Mouse (Mus musculus) embryonic facial prominence, embryonic 10.5 days (tissue): ENCODE data around the gene Rhbdd3. TPM values are rescaled to one million over a fixed set of nuclear protein-coding genes. Genes with fewer than 3 reads are reported as not detected.

ENCODE experiments used
- DNase-seq: peaks from one replicate; pipeline ENCODE4 v3.0.0-alpha.2; 2017; ENCODE audit warnings: low spot score
- H3K27ac ChIP-seq: fragments of 300-500 bp; sonication (generic); replicated peaks from 2 replicates; pipeline ENCODE4 v1.5.1; 2016; ENCODE audit warnings: mild to moderate bottlenecking
- H3K27me3 ChIP-seq: fragments of 300-500 bp; sonication (generic); replicated peaks from 2 replicates; pipeline ENCODE4 v1.6.1; 2016; ENCODE audit warnings: low read depth, mild to moderate bottlenecking; ENCODE audit not compliant: poor library complexity, severe bottlenecking
- H3K36me3 ChIP-seq: fragments of 300-500 bp; sonication (generic); replicated peaks from 2 replicates; pipeline ENCODE4 v1.6.1; 2016; ENCODE audit warnings: mild to moderate bottlenecking, moderate library complexity
- H3K4me1 ChIP-seq: fragments of 300-500 bp; sonication (generic); 2 replicates; pipeline ENCODE4 v1.6.1; 2016
- H3K4me3 ChIP-seq: fragments of 300-500 bp; sonication (generic); 2 replicates; pipeline ENCODE4 v1.5.1; 2016; ENCODE audit warnings: mild to moderate bottlenecking, moderate library complexity
- H3K9me3 ChIP-seq: fragments of 300-500 bp; sonication (generic); 2 replicates; pipeline ENCODE4 v1.6.1; 2016; ENCODE audit warnings: mild to moderate bottlenecking
- WGBS: fragments of 180-500 bp; shearing (Covaris S2); methylation state at CpG from one replicate; pipeline ENCODE4 v1.1.7; 2016; 5-methylcytosine and 5-hydroxymethylcytosine counted together
- polyA plus RNA-seq: library from polyadenylated mRNA; unstranded; fragments of >200 nt; fragmentation: Nextera tagmentation; extraction: Ambion mirVana; gene quantifications from 2 replicates; pipeline ENCODE4 v1.2.1, GENCODE M21; 2016

Gene Rhbdd3
- 30.8 and 31.9 TPM in 2 replicates for polyA plus RNA-seq

- Histone ChIP-seq H3K4me3 (peak within 1 kb of the TSS; percentile 78), H3K4me1 (peaks cover 40% of the 10 kb centered on the region), H3K36me3 (peaks cover 37% of the 10 kb centered on the region), H3K9me3 (no peaks in the 10 kb centered on the region), H3K27me3 (no peaks in the 10 kb centered on the region), H3K27ac (peak within 1 kb of the TSS; percentile 100)
- peak; percentile 97 for DNase-seq
- under 1% methylated on average over 92 of the region's 92 CpGs for WGBS
Observed at GRCm38 (mm10) chr11:5098736-5099542, at the start of gene Rhbdd3, which contains the start of gene Ewsr1. Gene Rhbdd3 (plus strand): TSS chr11:5098926. Gene Ewsr1 (minus strand): TSS chr11:5099266.

DNA sequence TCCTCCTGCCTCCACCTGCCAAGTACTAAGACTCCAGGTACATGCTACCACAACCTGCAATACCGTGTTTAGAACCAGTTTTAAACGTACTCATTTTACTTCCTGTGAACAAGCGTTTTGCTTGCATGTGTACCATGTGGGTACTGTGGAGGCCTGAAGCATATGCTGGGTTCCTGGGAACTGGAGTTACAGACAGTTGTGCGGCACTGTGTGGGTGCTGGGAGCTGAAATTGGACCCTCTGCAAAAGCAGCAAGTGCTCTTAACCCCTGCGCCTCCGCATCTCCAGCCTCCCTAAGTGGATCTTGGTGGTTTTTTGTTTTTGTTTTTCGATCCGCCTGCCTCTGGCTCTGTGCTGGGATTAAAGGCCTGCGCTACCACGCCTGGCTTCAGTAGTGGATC is 47.1 kb upstream of the Rhbdd3 start:
- Histone ChIP-seq H3K9me3 (no peaks in the 10 kb centered on the region), H3K27me3 (peaks cover 26% of the 10 kb centered on the region), H3K4me3 (no peak overlapping the region), H3K4me1 (peaks cover 20% of the 10 kb centered on the region), H3K27ac (no peak overlapping the region), H3K36me3 (no peaks in the 10 kb centered on the region)
- DNase-seq = no peak
- WGBS = 65% methylated on average over 10 of the region's 10 CpGs

- Histone ChIP-seq H3K4me1 (peaks cover 27% of the 10 kb centered on the region), H3K36me3 (no peaks in the 10 kb centered on the region), H3K27me3 (peaks cover 33% of the 10 kb centered on the region), H3K27ac (no peak overlapping the region), H3K4me3 (no peak overlapping the region), H3K9me3 (no peaks in the 10 kb centered on the region)
- no peak for DNase-seq
- WGBS = 76% methylated on average over 10 of the region's 10 CpGs
Observed at GRCm38 (mm10) chr11:5052200-5052854, 46.4 kb upstream of the Rhbdd3 start.

- Histone ChIP-seq H3K4me3 (no peak overlapping the region), H3K4me1 (peaks cover 45% of the 10 kb centered on the region), H3K27ac (no peak overlapping the region), H3K9me3 (no peaks in the 10 kb centered on the region), H3K36me3 (no peaks in the 10 kb centered on the region), H3K27me3 (peaks cover 52% of the 10 kb centered on the region)
- DNase-seq = no peak
- 90% methylated on average over 14 of the region's 14 CpGs for WGBS
Observed at GRCm38 (mm10) chr11:5054151-5054550, 44.6 kb upstream of the Rhbdd3 start.

DNA sequence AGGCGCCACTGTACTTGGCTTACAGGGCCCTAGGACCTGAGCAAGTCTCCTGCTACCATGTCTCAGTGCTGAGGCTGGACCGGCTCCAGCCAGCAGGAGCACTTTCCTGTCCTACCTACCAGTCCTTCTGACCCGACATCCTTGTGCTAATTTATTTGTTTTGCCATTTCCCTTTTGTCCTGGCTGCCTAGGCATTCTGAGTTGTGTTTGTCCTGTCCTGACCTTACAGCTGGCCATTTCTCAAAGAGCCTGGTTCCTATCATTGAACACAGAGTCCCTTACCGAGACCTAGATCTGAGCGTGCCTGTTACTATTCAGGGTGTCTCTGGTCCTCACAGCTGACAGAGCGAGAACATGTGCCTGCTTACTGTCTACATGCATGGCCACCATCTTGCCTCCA is 43.9 kb upstream of the Rhbdd3 start:
- H3K4me1 ChIP-seq = peaks cover 52% of the 10 kb centered on the region
- DNase-seq = no peak
- H3K36me3 ChIP-seq = no peaks in the 10 kb centered on the region
- 65% methylated on average over 6 of the region's 6 CpGs for WGBS
- H3K9me3 ChIP-seq = no peaks in the 10 kb centered on the region
- H3K4me3 ChIP-seq = no peak overlapping the region
- H3K27me3 ChIP-seq = peaks cover 59% of the 10 kb centered on the region
- no peak overlapping the region for H3K27ac ChIP-seq

- Histone ChIP-seq H3K4me3 (peak overlapping the region; percentile 17; the same call in 1 of the 2 replicates), H3K36me3 (peaks cover 5% of the 10 kb centered on the region; the same call in 1 of the 2 replicates), H3K9me3 (no peaks in the 10 kb centered on the region), H3K27ac (no peak overlapping the region), H3K27me3 (peaks cover 72% of the 10 kb centered on the region), H3K4me1 (peaks cover 59% of the 10 kb centered on the region)
- DNase-seq = peak; percentile 43
- 25% methylated on average over 23 of the region's 23 CpGs for WGBS
Observed at GRCm38 (mm10) chr11:5055945-5056938, 42.5 kb upstream of the Rhbdd3 start.

DNA sequence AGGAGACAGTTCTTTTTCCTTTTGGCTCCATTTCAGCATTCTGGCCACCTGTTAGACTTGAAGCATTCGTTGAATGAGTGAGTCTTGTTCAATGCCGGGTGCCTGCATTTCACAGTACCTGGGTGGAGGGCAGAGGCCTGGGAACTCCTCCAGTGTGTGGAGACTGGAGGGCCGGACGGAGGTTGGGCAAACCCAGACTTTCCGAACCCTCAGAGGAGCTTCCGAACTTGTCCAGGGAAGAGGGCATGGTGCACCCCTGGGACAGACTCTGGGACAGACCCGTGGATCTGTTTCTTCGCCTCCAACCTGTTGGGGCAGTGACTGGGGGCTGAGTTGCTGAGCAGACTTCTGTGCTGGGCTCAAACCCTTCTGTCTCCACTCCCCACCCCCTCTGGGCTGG is 41.7 kb upstream of the Rhbdd3 start:
- no peak overlapping the region for H3K27ac ChIP-seq
- 50% methylated on average over 8 of the region's 8 CpGs for WGBS
- no peak overlapping the region; the same call in 1 of the 2 replicates for H3K4me3 ChIP-seq
- H3K36me3 ChIP-seq = peaks cover 5% of the 10 kb centered on the region; the same call in 1 of the 2 replicates
- no peak for DNase-seq
- H3K9me3 ChIP-seq = no peaks in the 10 kb centered on the region
- peaks cover 81% of the 10 kb centered on the region for H3K27me3 ChIP-seq
- H3K4me1 ChIP-seq = peaks cover 67% of the 10 kb centered on the region

- Histone ChIP-seq H3K4me1 (peaks cover 71% of the 10 kb centered on the region), H3K36me3 (peaks cover 5% of the 10 kb centered on the region; the same call in 1 of the 2 replicates), H3K9me3 (no peaks in the 10 kb centered on the region), H3K4me3 (peak overlapping the region; percentile 62), H3K27ac (0 out of 2 replicates have a peak overlapping the region, but pooled peaks have one; percentile 48), H3K27me3 (peaks cover 85% of the 10 kb centered on the region)
- peak; percentile 35 for DNase-seq
- WGBS = 15% methylated on average over 8 of the region's 8 CpGs
Observed at GRCm38 (mm10) chr11:5057541-5057855, 41.2 kb upstream of the Rhbdd3 start.

- Histone ChIP-seq H3K27me3 (peaks cover 91% of the 10 kb centered on the region), H3K4me3 (peak within 1 kb of the TSS; percentile 62), H3K4me1 (peaks cover 77% of the 10 kb centered on the region), H3K9me3 (no peaks in the 10 kb centered on the region), H3K27ac (peak within 1 kb of the TSS; percentile 48; the same call in 1 of the 2 replicates), H3K36me3 (peaks cover 5% of the 10 kb centered on the region; the same call in 1 of the 2 replicates)
- WGBS = 3% methylated on average over 76 of the region's 77 CpGs
- DNase-seq = peak; percentile 63
Observed at GRCm38 (mm10) chr11:5057856-5058641, 40.7 kb upstream of the Rhbdd3 start, which contains the start of gene Rasl10a. Gene Rasl10a (plus strand): TSS chr11:5058128.

DNA sequence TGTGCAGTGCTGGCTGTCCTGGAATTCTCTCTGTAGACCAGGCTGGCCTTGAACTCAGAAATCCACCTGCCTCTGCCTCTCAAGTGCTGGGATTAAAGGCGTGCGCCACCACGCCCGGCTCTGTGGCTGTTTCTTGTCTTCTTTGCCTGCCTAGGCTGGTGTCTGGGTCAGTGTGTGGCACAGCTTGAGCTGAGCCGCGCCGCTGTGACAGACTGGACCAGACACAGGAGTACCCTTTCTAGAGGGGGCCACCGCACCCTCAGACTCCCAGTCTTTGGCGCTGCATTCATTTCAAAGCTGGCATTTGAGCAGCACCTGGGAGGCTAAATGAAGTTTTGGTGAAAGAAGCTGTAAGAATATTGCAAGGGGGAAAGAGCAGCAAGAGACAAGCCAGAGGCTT is 39.9 kb upstream of the Rhbdd3 start:
- Histone ChIP-seq H3K27me3 (peaks cover 98% of the 10 kb centered on the region), H3K36me3 (peaks cover 11% of the 10 kb centered on the region; the same call in 1 of the 2 replicates), H3K4me3 (peak overlapping the region; percentile 62; the same call in 1 of the 2 replicates), H3K27ac (no peak overlapping the region), H3K9me3 (no peaks in the 10 kb centered on the region), H3K4me1 (peaks cover 83% of the 10 kb centered on the region)
- 31% methylated on average over 9 of the region's 9 CpGs for WGBS
- DNase-seq = no peak

- WGBS = 18% methylated on average over 14 of the region's 14 CpGs
- Histone ChIP-seq H3K4me1 (peaks cover 86% of the 10 kb centered on the region), H3K27me3 (peaks cover 100% of the 10 kb centered on the region), H3K27ac (no peak overlapping the region), H3K9me3 (no peaks in the 10 kb centered on the region), H3K36me3 (peaks cover 11% of the 10 kb centered on the region; the same call in 1 of the 2 replicates), H3K4me3 (peak overlapping the region; percentile 2; the same call in 1 of the 2 replicates)
- peak; percentile 56 for DNase-seq
Observed at GRCm38 (mm10) chr11:5059230-5059629, 39.5 kb upstream of the Rhbdd3 start.
